Mouse (Mus musculus): Measurements from ENCODE around the gene Myh7. TPM values are rescaled to one million over a fixed set of nuclear protein-coding genes. Genes with fewer than 3 reads are reported as not detected.

The Myh7 gene
- total RNA-seq, 4 experiments from 2014 or later: 6.0 to 10.0 (median 7.8) TPM

Small RNAs within 50 kb of the gene (microRNA-seq; reads per million reads assigned to microRNA genes)
- gene Mir208a: 1.5 to 3.2 reads per million in 2 experiments
- 0.64 to 0.76 reads per million in 2 experiments for gene Mir208b

Other genes starting within 250 kb of the Myh7 start
- 10 to 100 TPM; 49.8 to 67.2 (median 58.5) TPM for gene Slc7a8, start 212.7 kb downstream of the Myh7 start, total RNA-seq (2022)
- not detected for gene Rnf212b, start 180.5 kb downstream of the Myh7 start, total RNA-seq (2022)
- gene Homez, start 123.7 kb downstream of the Myh7 start, total RNA-seq (2022): 10 to 100 TPM; 20.3 to 33.2 (median 26.2) TPM
- gene Ppp1r3e, start 117.1 kb downstream of the Myh7 start, total RNA-seq (2022): 10 to 100 TPM; 18.2 to 23.0 (median 22.2) TPM
- 100 to 1,000 TPM; 117 to 125 (median 121) TPM for gene Bcl2l2, start 111.2 kb downstream of the Myh7 start, total RNA-seq (2022)
- gene Gm20521, start 111.2 kb downstream of the Myh7 start, total RNA-seq (2022): 10 to 100 TPM in 1 of 4 experiments, not detected in 3; 25.6 TPM
- 100 to 1,000 TPM; 260 to 320 (median 270) TPM for gene Pabpn1, start 102.1 kb downstream of the Myh7 start, total RNA-seq (2022)
- 100 to 1,000 TPM; 629 to 644 (median 642) TPM for gene Slc22a17, start 81.5 kb downstream of the Myh7 start, total RNA-seq (2022)
- 10 to 100 TPM; 10.1 to 13.7 (median 12.4) TPM for gene Efs, start 68.5 kb downstream of the Myh7 start, total RNA-seq (2022)
- under 1 TPM in 1 of 4 experiments, not detected in 3; 0.47 TPM for gene Il25, start 61.9 kb downstream of the Myh7 start, total RNA-seq (2022)
- gene Cmtm5, start 58.4 kb downstream of the Myh7 start, total RNA-seq (2022): 10 to 100 TPM; 62.4 to 83.2 (median 76.3) TPM
- gene Myh6, start 27.7 kb downstream of the Myh7 start, total RNA-seq (2022): 1 to 10 TPM; 1.7 to 5.4 (median 2.6) TPM
- not detected for gene Gm17428, start 17.7 kb downstream of the Myh7 start, total RNA-seq (2022)
- gene Ngdn, start 20.8 kb upstream of the Myh7 start, total RNA-seq (2022): 10 to 100 TPM; 32.5 to 39.5 (median 34.1) TPM
- gene Zfhx2, start 97.7 kb upstream of the Myh7 start, total RNA-seq (2022): 10 to 100 TPM; 45.9 to 69.4 (median 55.7) TPM
- 10 to 100 TPM; 19.5 to 23.2 (median 22.3) TPM for gene Thtpa, start 100.2 kb upstream of the Myh7 start, total RNA-seq (2022)
- 10 to 100 TPM; 10.8 to 20.7 (median 14.8) TPM for gene Ap1g2, start 112.0 kb upstream of the Myh7 start, total RNA-seq (2022)
- 100 to 1,000 TPM; 361 to 416 (median 386) TPM for gene Jph4, start 122.3 kb upstream of the Myh7 start, total RNA-seq (2022)
- gene Dhrs2, start 227.4 kb upstream of the Myh7 start, total RNA-seq (2022): not detected

Measured in layer of hippocampus, adult 8-10 months (tissue).